Mouse (Mus musculus) liver, postnatal 0 days (tissue): Measurements from ENCODE around the gene Thrap3.

Source experiments
- CTCF ChIP-seq: sonication (generic); IDR thresholded peaks from 2 replicates; pipeline ENCODE4 v1.5.1; 2016; ENCODE audit warnings: antibody characterized with exemption, low read depth
- EP300 ChIP-seq: IDR thresholded peaks from 2 replicates; pipeline ENCODE4 v1.6.1; 2016; ENCODE audit warnings: antibody characterized with exemption, low read depth, mild to moderate bottlenecking

GRCm38 (mm10) chr4:126150297-126150948 lies 52.1 kb downstream of the Thrap3 start:
- TF ChIP-seq CTCF (no peak), EP300 (no peak)
